Mouse (Mus musculus) spleen, postnatal 10 days (tissue): ENCODE results near the gene Wnt7a.

Source experiments
- DNase-seq, 2 experiments: peaks; one replicate each; pipeline ENCODE4 v3.0.0; 2021 to 2022; ENCODE audit warnings: low spot score in 2 of 2

Wnt7a gene

DNA sequence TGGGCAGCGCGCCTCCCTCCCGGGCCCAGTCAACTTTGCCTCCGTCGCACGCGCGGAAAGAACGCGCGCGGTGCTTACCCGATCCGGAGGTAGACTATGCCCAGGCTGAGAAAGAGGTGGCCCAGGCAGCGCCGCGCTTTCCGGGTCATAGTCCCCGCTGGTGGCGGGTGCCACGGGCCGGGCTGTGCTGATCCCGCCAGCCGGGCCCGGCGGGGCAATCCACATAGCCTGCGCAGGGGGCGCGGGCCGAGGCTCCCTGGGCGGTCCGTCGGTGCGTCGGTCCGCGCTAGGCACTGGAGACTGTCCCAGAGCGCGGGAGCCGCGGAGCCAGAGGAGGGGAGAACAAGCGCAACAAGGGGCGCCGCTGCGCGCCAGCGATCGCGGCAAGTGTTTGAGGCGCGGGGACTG lies at the start of gene Wnt7a:
Gene Wnt7a (minus strand): TSS at position 403 of the 408 bp plus-strand sequence.
- DNase-seq = peak in 1 of 2 experiments; percentile 14

DNA sequence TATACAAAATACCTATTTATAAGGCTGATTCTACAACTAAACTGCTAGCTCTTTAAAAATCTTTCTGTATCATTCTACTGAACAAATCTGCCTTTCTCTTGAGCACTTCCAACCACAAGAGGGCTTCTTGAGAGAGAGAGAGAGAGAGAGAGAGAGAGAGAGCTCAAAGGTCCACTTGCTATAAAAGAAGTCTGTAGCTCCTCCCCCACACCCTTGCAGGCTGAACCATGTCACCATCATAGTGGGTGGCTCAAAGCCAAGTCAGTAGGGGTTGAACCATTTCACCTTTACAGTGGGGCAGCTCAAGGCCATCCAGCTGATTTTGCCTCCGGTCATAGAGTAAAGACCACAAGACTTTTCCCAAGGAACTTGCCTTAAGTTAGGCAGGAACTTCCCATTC lies 48.3 kb upstream of the Wnt7a start:
- DNase-seq = no peak

DNA sequence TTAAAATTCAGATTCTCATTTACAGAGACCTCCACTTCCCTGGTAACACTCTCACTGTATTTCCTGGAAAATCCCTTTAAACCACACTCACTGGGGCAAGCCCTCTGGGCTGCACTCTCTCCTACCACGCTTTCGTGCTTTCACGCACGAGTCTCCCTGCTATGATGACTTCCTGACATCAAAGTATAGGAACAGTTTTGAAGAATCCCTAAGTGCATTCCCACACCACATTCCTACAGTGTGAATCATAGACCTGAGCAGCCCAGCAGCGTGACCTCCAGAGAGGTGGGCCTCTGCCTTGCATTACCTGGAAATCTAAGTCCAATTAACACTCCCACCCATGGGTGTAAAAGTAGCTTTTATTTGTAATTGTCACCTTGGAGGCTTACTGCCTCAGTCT lies 43.4 kb upstream of the Wnt7a start:
- DNase-seq = no peak

GRCm38 (mm10) chr6:91452056-91452455 lies 40.9 kb upstream of the Wnt7a start:
- DNase-seq = no peak

GRCm38 (mm10) chr6:91449472-91450225 lies 38.5 kb upstream of the Wnt7a start:
- no peak for DNase-seq

- no peak for DNase-seq
Observed at GRCm38 (mm10) chr6:91445316-91445715, 34.2 kb upstream of the Wnt7a start.

DNA sequence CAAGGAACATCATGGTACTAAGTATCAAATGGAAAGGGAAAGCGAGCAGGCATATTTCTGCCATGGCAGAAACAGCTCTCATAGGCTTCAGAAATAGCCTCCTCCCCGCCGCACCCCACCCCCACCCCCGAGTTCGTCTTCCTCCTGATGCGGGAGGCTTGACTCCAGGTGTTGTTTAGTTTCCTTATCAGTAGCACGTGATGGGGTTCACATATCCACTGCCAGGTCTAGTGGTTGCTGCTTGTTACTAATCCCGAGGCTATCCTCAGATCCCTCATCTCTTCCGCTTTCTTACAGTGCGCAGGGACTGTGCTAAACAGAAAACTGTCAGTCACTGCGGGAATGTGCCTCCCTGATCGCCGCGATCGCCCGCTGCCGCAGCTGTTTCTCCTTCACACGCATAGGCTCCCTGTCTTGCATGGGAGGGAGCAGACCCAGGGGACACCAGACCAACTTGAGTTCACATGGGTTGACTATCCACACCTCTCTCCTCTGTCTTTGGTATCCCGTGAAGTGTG lies 30.0 kb upstream of the Wnt7a start:
- no peak for DNase-seq

- peak; percentile 87 to 95 for DNase-seq
Observed at GRCm38 (mm10) chr6:91440474-91441144, 29.4 kb upstream of the Wnt7a start.

DNA sequence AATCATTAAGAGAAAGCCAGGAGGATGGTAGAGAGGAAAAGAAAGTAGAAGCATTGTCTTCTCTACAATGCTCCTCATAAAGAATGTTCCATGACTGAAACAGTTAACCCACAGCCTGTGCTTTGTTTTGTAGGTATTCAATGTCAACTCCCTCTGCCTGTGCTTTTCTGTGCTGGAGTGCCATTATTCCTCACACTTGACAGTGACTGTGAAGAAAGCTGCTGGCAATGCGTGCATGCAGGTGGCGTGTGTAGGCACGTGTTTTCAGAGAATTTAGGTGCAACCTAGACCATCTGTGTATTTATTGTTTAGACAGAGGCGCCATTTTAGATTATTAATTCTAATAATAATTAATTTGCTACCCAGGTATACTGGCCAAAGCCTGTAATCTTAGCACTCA lies 13.0 kb upstream of the Wnt7a start:
- DNase-seq = no peak

GRCm38 (mm10) chr6:91421629-91422028 lies 10.5 kb upstream of the Wnt7a start:
- no peak for DNase-seq

DNA sequence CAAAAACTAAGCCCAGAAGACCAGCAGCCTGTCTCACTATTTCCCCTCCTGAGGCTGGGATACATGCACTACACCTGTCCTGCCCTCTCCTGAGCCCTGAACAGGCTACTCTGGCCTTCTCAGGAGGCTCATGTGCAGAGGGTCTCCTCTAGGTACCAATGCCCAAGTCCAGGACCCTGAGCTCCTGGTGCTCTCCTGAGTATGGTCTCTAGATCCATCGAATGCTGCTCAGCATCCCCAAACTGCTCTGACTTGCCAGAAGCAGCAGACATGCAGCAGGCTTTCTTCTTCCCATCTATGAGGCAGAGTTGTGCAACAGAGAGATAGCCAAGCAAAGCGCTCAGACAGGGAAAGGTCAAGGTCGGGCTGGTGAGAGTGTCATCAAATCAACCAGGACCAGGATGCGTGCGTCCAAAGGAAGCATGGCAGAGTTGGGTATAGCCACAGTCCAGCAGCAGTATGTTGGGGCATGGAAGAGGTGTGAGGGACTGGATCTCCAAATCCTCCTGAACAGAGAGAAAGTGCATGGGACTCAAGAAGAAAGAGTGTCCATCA lies 6.2 kb upstream of the Wnt7a start:
- no peak for DNase-seq

- DNase-seq = no peak
Observed at GRCm38 (mm10) chr6:91416146-91416545, 5.0 kb upstream of the Wnt7a start.

DNA sequence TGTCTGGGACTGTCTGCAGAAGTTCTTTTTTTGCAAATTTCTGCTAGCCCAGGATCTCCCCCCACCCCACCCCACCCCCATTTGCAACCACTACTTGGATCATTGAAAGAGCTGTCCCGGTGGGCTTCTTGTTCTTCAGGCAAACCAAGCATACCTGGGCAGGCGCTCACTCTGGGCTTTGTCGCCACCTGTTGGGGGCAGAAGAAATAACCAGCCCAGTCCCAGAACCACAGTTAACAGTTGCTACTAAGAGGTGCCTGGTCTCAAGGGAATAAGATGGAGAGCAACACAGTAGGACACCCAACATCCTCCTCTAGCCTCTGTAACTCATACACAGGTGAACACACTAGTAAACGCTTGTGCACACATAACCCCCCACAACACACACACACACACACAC lies 3.7 kb upstream of the Wnt7a start:
- DNase-seq = peak in 1 of 2 experiments; percentile 39

- peak; percentile 26 to 63 for DNase-seq
Observed at GRCm38 (mm10) chr6:91411369-91411981, 312 bp upstream of the Wnt7a start.

GRCm38 (mm10) chr6:91410168-91410780 lies 889 bp downstream of the Wnt7a start:
- DNase-seq = no peak

DNA sequence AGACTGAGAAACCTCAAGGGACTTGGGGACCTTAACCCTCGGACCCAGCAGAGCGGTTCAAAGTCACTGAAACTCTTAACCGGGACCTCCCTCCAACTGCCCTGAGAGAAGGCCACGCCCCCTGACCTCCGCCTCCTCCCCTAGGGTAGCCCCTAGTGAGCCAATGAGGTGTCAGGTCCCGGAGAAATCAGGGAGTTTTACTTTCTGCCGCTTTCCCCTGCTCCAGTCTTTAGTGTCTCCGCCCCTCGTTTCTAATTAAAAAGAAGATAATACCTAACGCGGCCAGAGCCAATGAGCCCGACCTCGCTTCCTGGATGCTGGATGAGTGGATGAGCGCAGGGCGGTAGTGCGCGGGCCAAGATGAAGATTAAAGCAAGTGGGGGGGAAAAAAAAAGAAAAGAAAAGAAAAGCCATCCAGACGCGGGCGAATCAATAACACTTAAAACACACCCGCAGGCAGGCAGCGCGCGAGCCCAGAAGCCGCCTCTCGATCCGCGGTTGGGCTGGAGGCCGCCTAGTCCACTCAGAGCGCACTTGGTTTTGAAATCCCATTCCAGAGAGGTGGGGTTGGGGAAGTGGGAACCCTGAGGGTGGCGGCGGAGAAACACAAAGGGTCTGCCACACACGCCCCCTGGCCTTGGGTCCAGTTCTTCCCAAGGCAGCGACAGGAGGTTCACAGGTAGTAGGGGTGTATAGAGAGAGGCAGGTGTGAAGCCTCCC lies 1.6 kb downstream of the Wnt7a start:
- DNase-seq = no peak

DNA sequence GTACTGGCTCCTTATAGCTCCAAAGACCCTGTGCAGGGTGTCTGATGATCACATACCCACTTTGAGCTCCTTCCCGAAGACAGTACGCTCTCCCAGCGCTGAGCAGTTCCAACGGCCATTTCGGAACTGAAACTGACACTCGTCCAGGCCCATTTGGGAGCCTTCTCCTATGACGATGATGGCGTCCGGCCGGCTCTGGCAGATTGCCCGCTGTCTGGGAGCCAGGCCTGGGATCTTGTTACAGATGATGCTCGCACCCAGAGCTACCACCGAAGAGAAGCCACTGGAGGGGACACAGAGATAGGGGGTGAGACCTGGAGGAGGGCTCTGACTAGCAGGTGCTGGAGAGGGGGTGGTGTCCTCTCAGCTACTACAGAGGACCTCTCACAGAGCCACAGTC lies 2.5 kb downstream of the Wnt7a start:
- DNase-seq = no peak

DNA sequence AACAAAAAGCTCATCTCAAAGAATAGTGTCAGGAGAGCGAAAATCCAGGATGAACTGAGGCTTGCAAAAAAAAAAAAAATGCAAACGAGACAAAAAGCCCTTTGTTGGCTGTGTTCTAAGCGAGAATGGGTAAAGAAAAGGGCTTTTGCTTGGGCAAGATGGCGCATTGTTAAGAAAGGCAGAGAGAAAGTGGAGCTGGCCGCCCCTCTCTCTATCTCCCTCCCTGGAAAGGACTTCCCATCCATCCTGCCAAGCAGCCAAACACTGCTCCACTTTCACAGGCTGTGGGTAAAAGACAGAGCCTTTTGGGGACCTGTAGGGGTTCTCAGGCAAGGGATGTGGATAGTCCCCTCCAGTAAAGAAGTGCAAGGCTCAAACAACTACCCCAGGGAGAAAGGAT lies 9.6 kb downstream of the Wnt7a start:
- no peak for DNase-seq

DNA sequence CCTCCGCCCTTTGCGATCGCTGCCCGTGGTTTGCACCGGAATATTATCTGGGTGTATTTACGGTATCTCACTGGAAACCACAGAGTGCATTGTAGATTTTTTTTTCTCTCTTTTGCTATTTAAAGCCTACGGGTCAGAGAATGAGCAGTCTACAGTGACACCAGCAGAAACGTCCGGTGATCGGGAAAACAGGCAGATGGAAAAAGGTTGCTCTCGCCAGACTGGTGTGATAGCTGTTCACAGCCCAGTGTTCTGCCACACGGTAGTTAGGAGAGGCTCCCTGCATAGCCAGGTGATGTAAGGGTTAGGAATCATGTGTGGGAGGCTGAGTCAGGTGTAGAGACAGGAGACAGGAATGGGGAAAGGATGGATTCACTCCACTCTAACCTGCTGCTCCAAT lies 10.6 kb downstream of the Wnt7a start:
- DNase-seq = no peak

- no peak for DNase-seq
Observed at GRCm38 (mm10) chr6:91392475-91393174, 18.5 kb downstream of the Wnt7a start.

DNA sequence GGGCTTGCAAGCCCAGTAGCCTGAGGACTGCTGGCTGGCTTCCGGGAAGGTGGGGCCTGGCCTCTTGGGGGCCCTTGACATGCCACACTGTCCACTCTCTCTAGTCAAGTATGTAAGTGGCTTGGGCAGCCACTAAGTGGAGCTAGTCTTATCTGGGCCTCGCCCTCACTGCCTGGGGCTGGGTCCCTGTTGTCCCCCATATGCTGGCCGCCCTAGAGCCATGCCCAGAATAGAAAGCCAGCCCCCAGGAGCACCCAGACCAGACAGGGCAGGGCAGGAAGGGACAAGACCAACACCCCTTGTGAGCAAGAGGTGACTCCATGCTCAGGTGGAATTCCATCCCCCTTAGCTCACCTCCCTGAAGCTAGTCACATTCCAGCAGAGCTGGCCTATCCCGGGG lies 22.0 kb downstream of the Wnt7a start:
- no peak for DNase-seq
